Mouse (Mus musculus): ENCODE results near the gene Smc1b. TPM values are rescaled to one million over a fixed set of nuclear protein-coding genes. Genes with fewer than 3 reads are reported as not detected.

The Smc1b gene
- polyA plus RNA-seq, 1 experiment, result 0.02 TPM

GRCm38 (mm10) chr15:85143161-85143560 lies 11.4 kb upstream of the Smc1b start:
- no peak for TF ChIP-seq MAX (IDR thresholded peaks at IDR 0.05; ENCODE audit: low read depth)
- Histone ChIP-seq H3ac (ENCODE audit: control insufficient read depth, insufficient read length) (no peak overlapping the region), H3K36me3 (ENCODE audit: control insufficient read depth, insufficient read depth) (no peaks in the 10 kb centered on the region), H3K27me3 (ENCODE audit: control insufficient read depth, insufficient read depth, insufficient read length) (peaks cover 58% of the 10 kb centered on the region), H3K79me2 (ENCODE audit: control insufficient read depth, insufficient read depth) (no peaks in the 10 kb centered on the region), H3K4me3 (no peak overlapping the region), H3K4me2 (ENCODE audit: low read depth) (no peak overlapping the region)

- Histone ChIP-seq H3K27me3 (ENCODE audit: control insufficient read depth, insufficient read depth, insufficient read length) (peaks cover 56% of the 10 kb centered on the region), H3K4me3 (no peak overlapping the region), H3ac (ENCODE audit: control insufficient read depth, insufficient read length) (no peak overlapping the region), H3K4me2 (ENCODE audit: low read depth) (no peak overlapping the region), H3K36me3 (ENCODE audit: control insufficient read depth, insufficient read depth) (no peaks in the 10 kb centered on the region), H3K79me2 (ENCODE audit: control insufficient read depth, insufficient read depth) (no peaks in the 10 kb centered on the region)
- TF ChIP-seq POLR2AphosphoS2 (IDR thresholded peaks at IDR 0.05; ENCODE audit: insufficient read length, low read depth) (no peak), POLR2A (IDR thresholded peaks at IDR 0.05; ENCODE audit: insufficient read length, low read depth) (no peak)
These were observed 10.7 kb upstream of the Smc1b start for GRCm38 (mm10) chr15:85142441-85142840.

GRCm38 (mm10) chr15:85141290-85141689 lies 9.5 kb upstream of the Smc1b start:
- Histone ChIP-seq H3ac (ENCODE audit: control insufficient read depth, insufficient read length) (no peak overlapping the region), H3K79me2 (ENCODE audit: control insufficient read depth, insufficient read depth) (no peaks in the 10 kb centered on the region), H3K27me3 (ENCODE audit: control insufficient read depth, insufficient read depth, insufficient read length) (peaks cover 64% of the 10 kb centered on the region), H3K4me3 (no peak overlapping the region), H3K36me3 (ENCODE audit: control insufficient read depth, insufficient read depth) (no peaks in the 10 kb centered on the region), H3K4me2 (ENCODE audit: low read depth) (no peak overlapping the region)
- TF ChIP-seq MAX (IDR thresholded peaks at IDR 0.05; ENCODE audit: low read depth) (no peak), MYOD1 (IDR thresholded peaks at IDR 0.05; ENCODE audit: control insufficient read depth in 1 of 3, insufficient read length in 2 of 3, low read depth in 2 of 3) (no peak), TCF12 (IDR thresholded peaks at IDR 0.05; ENCODE audit: insufficient read depth, poor library complexity, severe bottlenecking) (no peak), MYOG (IDR thresholded peaks at IDR 0.05; ENCODE audit: control insufficient read depth in 1 of 3, insufficient read depth in 1 of 3, insufficient read length in 2 of 3, low read depth in 2 of 3) (no peak)

- TF ChIP-seq POLR2AphosphoS2 (IDR thresholded peaks at IDR 0.05; ENCODE audit: insufficient read length, low read depth), result no peak
- TF ChIP-seq TCF12 (IDR thresholded peaks at IDR 0.05; ENCODE audit: insufficient read depth, poor library complexity, severe bottlenecking), result no peak
- no peak for TF ChIP-seq SRF (IDR thresholded peaks at IDR 0.05; ENCODE audit: control insufficient read depth, insufficient read length, low read depth)
- no peak for TF ChIP-seq E2F4 (IDR thresholded peaks at IDR 0.05; ENCODE audit: insufficient read depth)
- TF ChIP-seq MAX (IDR thresholded peaks at IDR 0.05; ENCODE audit: low read depth), result no peak
- TF ChIP-seq MYOG (IDR thresholded peaks at IDR 0.05; ENCODE audit: control insufficient read depth in 1 of 3, insufficient read depth in 1 of 3, insufficient read length in 2 of 3, low read depth in 2 of 3), result no peak
- no peak for TF ChIP-seq REST (IDR thresholded peaks at IDR 0.05; ENCODE audit: insufficient read depth, insufficient read length)
- no peak for TF ChIP-seq POLR2A (IDR thresholded peaks at IDR 0.05; ENCODE audit: insufficient read length, low read depth)
- no peak for TF ChIP-seq CEBPB (IDR thresholded peaks at IDR 0.05; ENCODE audit: insufficient read depth, poor library complexity, severe bottlenecking)
- no peak for TF ChIP-seq USF1 (IDR thresholded peaks at IDR 0.05; ENCODE audit: low read depth)
- TF ChIP-seq TCF3 (IDR thresholded peaks at IDR 0.05; ENCODE audit: insufficient read length, low read depth), result no peak
- no peak for TF ChIP-seq MYOD1 (IDR thresholded peaks at IDR 0.05; ENCODE audit: control insufficient read depth in 1 of 3, insufficient read length in 2 of 3, low read depth in 2 of 3)
- H3K4me3 ChIP-seq, result no peak overlapping the region
- H3K79me2 ChIP-seq (ENCODE audit: control insufficient read depth, insufficient read depth), result no peaks in the 10 kb centered on the region
- H3K27me3 ChIP-seq (ENCODE audit: control insufficient read depth, insufficient read depth, insufficient read length), result peaks cover 57% of the 10 kb centered on the region
- no peak overlapping the region for H3K4me2 ChIP-seq (ENCODE audit: low read depth)
- H3K36me3 ChIP-seq (ENCODE audit: control insufficient read depth, insufficient read depth), result no peaks in the 10 kb centered on the region
- no peak overlapping the region for H3ac ChIP-seq (ENCODE audit: control insufficient read depth, insufficient read length)
These were observed 3.4 kb upstream of the Smc1b start for GRCm38 (mm10) chr15:85135143-85135542.

- Histone ChIP-seq H3K4me2 (ENCODE audit: low read depth) (no peak overlapping the region), H3ac (ENCODE audit: control insufficient read depth, insufficient read length) (no peak overlapping the region), H3K27me3 (ENCODE audit: control insufficient read depth, insufficient read depth, insufficient read length) (peaks cover 38% of the 10 kb centered on the region), H3K36me3 (ENCODE audit: control insufficient read depth, insufficient read depth) (no peaks in the 10 kb centered on the region), H3K79me2 (ENCODE audit: control insufficient read depth, insufficient read depth) (no peaks in the 10 kb centered on the region), H3K4me3 (no peak overlapping the region)
- no peak for TF ChIP-seq TCF12 (IDR thresholded peaks at IDR 0.05; ENCODE audit: insufficient read depth, poor library complexity, severe bottlenecking)
- no peak for TF ChIP-seq POLR2A (IDR thresholded peaks at IDR 0.05; ENCODE audit: insufficient read length, low read depth)
- no peak for TF ChIP-seq MAX (IDR thresholded peaks at IDR 0.05; ENCODE audit: low read depth)
- no peak for TF ChIP-seq POLR2AphosphoS2 (IDR thresholded peaks at IDR 0.05; ENCODE audit: insufficient read length, low read depth)
- TF ChIP-seq SRF (IDR thresholded peaks at IDR 0.05; ENCODE audit: control insufficient read depth, insufficient read length, low read depth), result no peak
- no peak for TF ChIP-seq TCF3 (IDR thresholded peaks at IDR 0.05; ENCODE audit: insufficient read length, low read depth)
These were observed 393 bp upstream of the Smc1b start for GRCm38 (mm10) chr15:85132193-85132520.

GRCm38 (mm10) chr15:85085641-85086040 lies 46.1 kb downstream of the Smc1b start:
- H3K79me2 ChIP-seq (ENCODE audit: control insufficient read depth, insufficient read depth), result no peaks in the 10 kb centered on the region
- no peak overlapping the region for H3K4me3 ChIP-seq
- no peak overlapping the region for H3K4me2 ChIP-seq (ENCODE audit: low read depth)
- H3K27me3 ChIP-seq (ENCODE audit: control insufficient read depth, insufficient read depth, insufficient read length), result peaks cover 6% of the 10 kb centered on the region
- TF ChIP-seq POLR2A (IDR thresholded peaks at IDR 0.05; ENCODE audit: insufficient read length, low read depth), result no peak
- TF ChIP-seq MYOG (IDR thresholded peaks at IDR 0.05; ENCODE audit: control insufficient read depth in 1 of 3, insufficient read depth in 1 of 3, insufficient read length in 2 of 3, low read depth in 2 of 3), result no peak
- no peak for TF ChIP-seq TCF12 (IDR thresholded peaks at IDR 0.05; ENCODE audit: insufficient read depth, poor library complexity, severe bottlenecking)
- TF ChIP-seq SRF (IDR thresholded peaks at IDR 0.05; ENCODE audit: control insufficient read depth, insufficient read length, low read depth), result no peak
- TF ChIP-seq POLR2AphosphoS2 (IDR thresholded peaks at IDR 0.05; ENCODE audit: insufficient read length, low read depth), result no peak
- no peak for TF ChIP-seq MAX (IDR thresholded peaks at IDR 0.05; ENCODE audit: low read depth)
- TF ChIP-seq E2F4 (IDR thresholded peaks at IDR 0.05; ENCODE audit: insufficient read depth), result no peak
- TF ChIP-seq MYOD1 (IDR thresholded peaks at IDR 0.05; ENCODE audit: control insufficient read depth in 1 of 3, insufficient read length in 2 of 3, low read depth in 2 of 3), result no peak
- no peak for TF ChIP-seq REST (IDR thresholded peaks at IDR 0.05; ENCODE audit: insufficient read depth, insufficient read length)
- no peak for TF ChIP-seq TCF3 (IDR thresholded peaks at IDR 0.05; ENCODE audit: insufficient read length, low read depth)
- no peak for TF ChIP-seq USF1 (IDR thresholded peaks at IDR 0.05; ENCODE audit: low read depth)
- TF ChIP-seq CEBPB (IDR thresholded peaks at IDR 0.05; ENCODE audit: insufficient read depth, poor library complexity, severe bottlenecking), result no peak
- no peaks in the 10 kb centered on the region for H3K36me3 ChIP-seq (ENCODE audit: control insufficient read depth, insufficient read depth)
- H3ac ChIP-seq (ENCODE audit: control insufficient read depth, insufficient read length), result no peak overlapping the region
